8 mouse cellular contexts compared by ENCODE assay signal in the genomic region with DNA sequence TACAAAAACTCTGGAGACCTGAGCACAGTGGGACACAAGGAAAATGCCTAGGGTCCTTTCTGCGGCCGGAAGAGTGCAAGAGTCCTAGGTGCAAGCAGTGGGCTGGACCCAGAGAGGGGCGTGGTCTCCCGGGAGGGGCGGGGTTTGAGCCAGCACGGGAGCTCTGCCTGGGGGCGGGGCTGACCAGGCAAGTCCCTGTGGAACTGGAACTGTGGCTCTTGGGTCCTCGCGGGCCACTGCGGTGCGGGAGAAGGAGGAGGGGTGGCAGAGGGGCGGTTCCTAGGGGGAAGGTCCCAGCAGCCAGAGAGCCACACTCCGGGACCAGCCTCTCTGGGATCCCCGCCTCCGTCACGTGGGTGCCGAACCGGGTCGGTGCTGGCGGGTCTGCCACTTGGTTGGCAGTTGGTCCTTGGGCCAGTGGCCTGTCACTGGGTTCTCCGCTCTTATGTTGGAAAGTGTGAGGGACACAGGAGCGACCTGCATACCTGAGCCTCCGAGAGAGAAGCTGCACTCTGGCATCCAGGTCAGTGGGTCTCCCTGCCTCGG. TPM values are rescaled to one million over a fixed set of nuclear protein-coding genes. Genes with fewer than 3 reads are reported as not detected.
A peak's percentile ranks its signal among the peaks of the same experiment; 100 is the strongest.
DNase-seq lines count a peak whose midpoint lies in the region; ATAC-seq and TF ChIP-seq lines count a peak whose summit lies in the region.

TSS of gene Ppfibp2 (plus strand) at position 351 of the 546 bp plus-strand sequence.

- H3K9me3 ChIP-seq in liver, postnatal 0 days (ENCODE audit: low read length): no peaks in the 10 kb centered on the region
- H3K9me3 ChIP-seq in neural tube, embryonic 13.5 days: no peaks in the 10 kb centered on the region
- no peaks in the 10 kb centered on the region for H3K9me3 ChIP-seq in stomach, postnatal 0 days (ENCODE audit: control insufficient read depth, low read length)

- TF ChIP-seq EP300 in liver, postnatal 0 days (IDR thresholded peaks at IDR 0.05; ENCODE audit: low read depth): no peak
- TF ChIP-seq EP300 in stomach, postnatal 0 days (optimal IDR thresholded peaks at IDR 0.05): no peak

- peak within 1 kb of the TSS; percentile 73 for H3K27ac ChIP-seq in liver, postnatal 0 days (ENCODE audit: low read depth)
- no peak within 1 kb of the TSS for H3K27ac ChIP-seq in neural tube, embryonic 13.5 days (replicated peaks)
- peak within 1 kb of the TSS; percentile 56 for H3K27ac ChIP-seq in stomach, postnatal 0 days (replicated peaks)

- under 1% methylated on average over 22 of the region's 24 CpGs for WGBS in liver, postnatal 0 days (ENCODE audit: insufficient replicate concordance)
- WGBS in neural tube, embryonic 13.5 days: under 1% methylated on average over 23 of the region's 24 CpGs
- 2% methylated on average over 19 of the region's 24 CpGs for WGBS in stomach, postnatal 0 days

- intact Hi-C loops in heart, postnatal 36 days (cut with DNase I): loop anchor here (5.0 kb wide), 1 partner anchor 67 kb away; no protein-coding TSS in a partner anchor

- H3K36me3 ChIP-seq in liver, postnatal 0 days (replicated peaks; ENCODE audit: insufficient read depth, low read length): no peaks in the 10 kb centered on the region
- no peaks in the 10 kb centered on the region for H3K36me3 ChIP-seq in neural tube, embryonic 13.5 days
- H3K36me3 ChIP-seq in stomach, postnatal 0 days (ENCODE audit: control insufficient read depth, insufficient read depth, low read length): no peaks in the 10 kb centered on the region

- peak; percentile 95 for ATAC-seq in liver, postnatal 0 days
- peak; percentile 92 for ATAC-seq in neural tube, embryonic 13.5 days (ENCODE audit: low read depth)
- peak; percentile 97 for ATAC-seq in stomach, postnatal 0 days (ENCODE audit: low FRiP score, low TSS enrichment)

- no peak for TF ChIP-seq CTCF in liver, postnatal 0 days (IDR thresholded peaks at IDR 0.05; ENCODE audit: low read depth)
- no peak for TF ChIP-seq CTCF in stomach, postnatal 0 days (IDR thresholded peaks at IDR 0.05; ENCODE audit: low read depth)

- H3K4me2 ChIP-seq in liver, postnatal 0 days (ENCODE audit: low read depth, low read length): peak within 1 kb of the TSS; percentile 69
- peak within 1 kb of the TSS; percentile 96 for H3K4me2 ChIP-seq in neural tube, embryonic 13.5 days
- peak within 1 kb of the TSS; percentile 94 for H3K4me2 ChIP-seq in stomach, postnatal 0 days (replicated peaks; ENCODE audit: low read depth)

- H3K9ac ChIP-seq in liver, postnatal 0 days (replicated peaks): peak within 1 kb of the TSS; percentile 57
- H3K9ac ChIP-seq in neural tube, embryonic 13.5 days: peak within 1 kb of the TSS; percentile 60
- H3K9ac ChIP-seq in stomach, postnatal 0 days (ENCODE audit: low read length): peak within 1 kb of the TSS; percentile 61

- H3K4me3 ChIP-seq in liver, postnatal 0 days (ENCODE audit: low read depth, low read length): peak within 1 kb of the TSS; percentile 53
- H3K4me3 ChIP-seq in neural tube, embryonic 13.5 days: peak within 1 kb of the TSS; percentile 59
- H3K4me3 ChIP-seq in stomach, postnatal 0 days (ENCODE audit: low read depth, low read length): peak within 1 kb of the TSS; percentile 54

- peaks cover 13% of the 10 kb centered on the region for H3K4me1 ChIP-seq in liver, postnatal 0 days (ENCODE audit: insufficient read depth)
- H3K4me1 ChIP-seq in neural tube, embryonic 13.5 days (replicated peaks): peaks cover 14% of the 10 kb centered on the region
- H3K4me1 ChIP-seq in stomach, postnatal 0 days (replicated peaks; ENCODE audit: control insufficient read depth, insufficient read depth): peaks cover 3% of the 10 kb centered on the region; the same call in 1 of the 2 replicates

- DNase-seq in ES-CJ7 (ENCODE audit: low read depth, low spot score): peak; percentile 94
- peak; percentile 72 for DNase-seq in cerebellum, adult 9-10 months
- peak; percentile 83 for DNase-seq in forelimb bud, embryonic 11.5 days (ENCODE audit: low read depth, low spot score)
- peak; percentile 91 for DNase-seq in heart, postnatal 36 days
- DNase-seq in layer of hippocampus, adult 18-20 months (ENCODE audit: low spot score in 2 of 2): peak; percentile 74 to 83
- DNase-seq in liver, postnatal 0 days: peak; percentile 96
- peak; percentile 98 for DNase-seq in stomach, postnatal 0 days (ENCODE audit: low spot score)

- H3K27me3 ChIP-seq in liver, postnatal 0 days (ENCODE audit: insufficient read depth, low read length): no peaks in the 10 kb centered on the region
- H3K27me3 ChIP-seq in neural tube, embryonic 13.5 days: peaks cover 7% of the 10 kb centered on the region; the same call in 1 of the 2 replicates
- H3K27me3 ChIP-seq in stomach, postnatal 0 days (ENCODE audit: control insufficient read depth, insufficient read depth, low read length): no peaks in the 10 kb centered on the region

RNA-seq across cellular contexts. Expression of gene Ppfibp2, which starts in this region (rescaled TPM):
- total RNA-seq in heart, postnatal 36 days (2021): 10 to 100 TPM; 23.2 to 24.6 TPM
- 1 to 10 TPM; 8.1 to 9.7 TPM for total RNA-seq in layer of hippocampus, adult 18-20 months (2021)
- polyA plus RNA-seq in liver, postnatal 0 days (2015; fragmentation: Nextera tagmentation; extraction: Ambion mirVana): 7.7 and 8.3 TPM in 2 replicates
- polyA plus RNA-seq in neural tube, embryonic 13.5 days (2015; fragmentation: Nextera tagmentation; extraction: Ambion mirVana): 1.7 and 2.4 TPM in 2 replicates
- 17.8 and 19.2 TPM in 2 replicates for polyA plus RNA-seq in stomach, postnatal 0 days (2015; fragmentation: Nextera tagmentation; extraction: Ambion mirVana)
